Mouse (Mus musculus): ENCODE results near the gene Adamts5.
A peak's percentile ranks its signal among the peaks of the same experiment; 100 is the strongest.

Gene Adamts5

GRCm38 (mm10) chr16:85898816-85899215 lies 2.8 kb downstream of the Adamts5 start:
- H3K27me3 ChIP-seq (ENCODE audit: insufficient read depth, low read length) = peaks cover 47% of the 10 kb centered on the region
- H3K9me3 ChIP-seq (ENCODE audit: low read length) = no peaks in the 10 kb centered on the region
- no peak for TF ChIP-seq NANOG (IDR thresholded peaks at IDR 0.05; ENCODE audit: borderline replicate concordance, low read length)
- no peak for TF ChIP-seq CTCF (conservative IDR thresholded peaks at IDR 0.05; ENCODE audit: low read length)
- no peak for TF ChIP-seq POU5F1 (IDR thresholded peaks at IDR 0.05; ENCODE audit: borderline replicate concordance, low read length)
- H3K4me3 ChIP-seq (replicated peaks; ENCODE audit: low read length) = peak overlapping the region; percentile 75
- no peaks in the 10 kb centered on the region for H3K36me3 ChIP-seq (ENCODE audit: insufficient read depth, low read length)
- peaks cover 17% of the 10 kb centered on the region for H3K4me1 ChIP-seq (replicated peaks; ENCODE audit: low read depth, low read length)

GRCm38 (mm10) chr16:85898391-85898790 lies 3.2 kb downstream of the Adamts5 start:
- TF ChIP-seq NANOG (IDR thresholded peaks at IDR 0.05; ENCODE audit: borderline replicate concordance, low read length) (no peak), CTCF (conservative IDR thresholded peaks at IDR 0.05; ENCODE audit: low read length) (no peak), POU5F1 (IDR thresholded peaks at IDR 0.05; ENCODE audit: borderline replicate concordance, low read length) (no peak)
- no peaks in the 10 kb centered on the region for H3K36me3 ChIP-seq (ENCODE audit: insufficient read depth, low read length)
- H3K9me3 ChIP-seq (ENCODE audit: low read length) = no peaks in the 10 kb centered on the region
- H3K27me3 ChIP-seq (ENCODE audit: insufficient read depth, low read length) = peaks cover 47% of the 10 kb centered on the region
- H3K4me3 ChIP-seq (replicated peaks; ENCODE audit: low read length) = no peak overlapping the region
- peaks cover 17% of the 10 kb centered on the region for H3K4me1 ChIP-seq (replicated peaks; ENCODE audit: low read depth, low read length)

GRCm38 (mm10) chr16:85897854-85898253 lies 3.8 kb downstream of the Adamts5 start:
- no peak for TF ChIP-seq CTCF (conservative IDR thresholded peaks at IDR 0.05; ENCODE audit: low read length)
- no peak for TF ChIP-seq POU5F1 (IDR thresholded peaks at IDR 0.05; ENCODE audit: borderline replicate concordance, low read length)
- no peak for TF ChIP-seq NANOG (IDR thresholded peaks at IDR 0.05; ENCODE audit: borderline replicate concordance, low read length)
- H3K27me3 ChIP-seq (ENCODE audit: insufficient read depth, low read length) = peaks cover 47% of the 10 kb centered on the region
- H3K4me3 ChIP-seq (replicated peaks; ENCODE audit: low read length) = no peak overlapping the region
- no peaks in the 10 kb centered on the region for H3K36me3 ChIP-seq (ENCODE audit: insufficient read depth, low read length)
- H3K4me1 ChIP-seq (replicated peaks; ENCODE audit: low read depth, low read length) = peaks cover 17% of the 10 kb centered on the region
- no peaks in the 10 kb centered on the region for H3K9me3 ChIP-seq (ENCODE audit: low read length)

- no peak for TF ChIP-seq NANOG (IDR thresholded peaks at IDR 0.05; ENCODE audit: borderline replicate concordance, low read length)
- no peak for TF ChIP-seq CTCF (conservative IDR thresholded peaks at IDR 0.05; ENCODE audit: low read length)
- no peak for TF ChIP-seq POU5F1 (IDR thresholded peaks at IDR 0.05; ENCODE audit: borderline replicate concordance, low read length)
- Histone ChIP-seq H3K4me3 (replicated peaks; ENCODE audit: low read length) (no peak overlapping the region), H3K27me3 (ENCODE audit: insufficient read depth, low read length) (peaks cover 30% of the 10 kb centered on the region), H3K9me3 (ENCODE audit: low read length) (no peaks in the 10 kb centered on the region), H3K36me3 (ENCODE audit: insufficient read depth, low read length) (no peaks in the 10 kb centered on the region), H3K4me1 (replicated peaks; ENCODE audit: low read depth, low read length) (peaks cover 9% of the 10 kb centered on the region)
Observed at GRCm38 (mm10) chr16:85895948-85896347, 5.7 kb downstream of the Adamts5 start.

GRCm38 (mm10) chr16:85889778-85890177 lies 11.8 kb downstream of the Adamts5 start:
- no peaks in the 10 kb centered on the region for H3K36me3 ChIP-seq (ENCODE audit: insufficient read depth, low read length)
- no peak for TF ChIP-seq POU5F1 (IDR thresholded peaks at IDR 0.05; ENCODE audit: borderline replicate concordance, low read length)
- TF ChIP-seq NANOG (IDR thresholded peaks at IDR 0.05; ENCODE audit: borderline replicate concordance, low read length) = no peak
- no peak for TF ChIP-seq CTCF (conservative IDR thresholded peaks at IDR 0.05; ENCODE audit: low read length)
- no peaks in the 10 kb centered on the region for H3K4me1 ChIP-seq (replicated peaks; ENCODE audit: low read depth, low read length)
- no peak overlapping the region for H3K4me3 ChIP-seq (replicated peaks; ENCODE audit: low read length)
- no peaks in the 10 kb centered on the region for H3K27me3 ChIP-seq (ENCODE audit: insufficient read depth, low read length)
- no peaks in the 10 kb centered on the region for H3K9me3 ChIP-seq (ENCODE audit: low read length)

GRCm38 (mm10) chr16:85887289-85888051 lies 14.2 kb downstream of the Adamts5 start:
- H3K4me3 ChIP-seq (replicated peaks; ENCODE audit: low read length) = no peak overlapping the region
- no peaks in the 10 kb centered on the region for H3K4me1 ChIP-seq (replicated peaks; ENCODE audit: low read depth, low read length)
- TF ChIP-seq NANOG (IDR thresholded peaks at IDR 0.05; ENCODE audit: borderline replicate concordance, low read length) (no peak), POU5F1 (IDR thresholded peaks at IDR 0.05; ENCODE audit: borderline replicate concordance, low read length) (no peak), CTCF (conservative IDR thresholded peaks at IDR 0.05; ENCODE audit: low read length) (no peak)
- no peaks in the 10 kb centered on the region for H3K9me3 ChIP-seq (ENCODE audit: low read length)
- H3K36me3 ChIP-seq (ENCODE audit: insufficient read depth, low read length) = no peaks in the 10 kb centered on the region
- H3K27me3 ChIP-seq (ENCODE audit: insufficient read depth, low read length) = no peaks in the 10 kb centered on the region

GRCm38 (mm10) chr16:85879075-85879474 lies 22.6 kb downstream of the Adamts5 start:
- Histone ChIP-seq H3K4me3 (replicated peaks; ENCODE audit: low read length) (no peak overlapping the region), H3K9me3 (ENCODE audit: low read length) (no peaks in the 10 kb centered on the region), H3K27me3 (ENCODE audit: insufficient read depth, low read length) (no peaks in the 10 kb centered on the region), H3K36me3 (ENCODE audit: insufficient read depth, low read length) (no peaks in the 10 kb centered on the region), H3K4me1 (replicated peaks; ENCODE audit: low read depth, low read length) (no peaks in the 10 kb centered on the region)
- TF ChIP-seq NANOG (IDR thresholded peaks at IDR 0.05; ENCODE audit: borderline replicate concordance, low read length) (no peak), CTCF (conservative IDR thresholded peaks at IDR 0.05; ENCODE audit: low read length) (no peak), POU5F1 (IDR thresholded peaks at IDR 0.05; ENCODE audit: borderline replicate concordance, low read length) (no peak)

- no peaks in the 10 kb centered on the region for H3K4me1 ChIP-seq (replicated peaks; ENCODE audit: low read depth, low read length)
- H3K36me3 ChIP-seq (ENCODE audit: insufficient read depth, low read length) = no peaks in the 10 kb centered on the region
- H3K4me3 ChIP-seq (replicated peaks; ENCODE audit: low read length) = no peak overlapping the region
- TF ChIP-seq CTCF (conservative IDR thresholded peaks at IDR 0.05; ENCODE audit: low read length) (no peak), NANOG (IDR thresholded peaks at IDR 0.05; ENCODE audit: borderline replicate concordance, low read length) (no peak), POU5F1 (IDR thresholded peaks at IDR 0.05; ENCODE audit: borderline replicate concordance, low read length) (no peak)
- H3K9me3 ChIP-seq (ENCODE audit: low read length) = no peaks in the 10 kb centered on the region
- H3K27me3 ChIP-seq (ENCODE audit: insufficient read depth, low read length) = no peaks in the 10 kb centered on the region
Observed at GRCm38 (mm10) chr16:85874141-85874540, 27.5 kb downstream of the Adamts5 start.

Measured in E14TG2a.4 (cell line).